Mouse (Mus musculus) right cerebral cortex, postnatal 14 days (tissue): ENCODE measurements around the gene Pabpc6.
A peak's percentile ranks its signal among the peaks of the same experiment; 100 is the strongest.

Source experiments
- DNase-seq: peaks from one replicate; pipeline ENCODE4 v3.0.0; 2022

Pabpc6 gene

GRCm38 (mm10) chr17:9669283-9669905 lies at the start of gene Pabpc6:
Pabpc6 (minus strand) TSS chr17:9669717.
- DNase-seq: no peak

DNA sequence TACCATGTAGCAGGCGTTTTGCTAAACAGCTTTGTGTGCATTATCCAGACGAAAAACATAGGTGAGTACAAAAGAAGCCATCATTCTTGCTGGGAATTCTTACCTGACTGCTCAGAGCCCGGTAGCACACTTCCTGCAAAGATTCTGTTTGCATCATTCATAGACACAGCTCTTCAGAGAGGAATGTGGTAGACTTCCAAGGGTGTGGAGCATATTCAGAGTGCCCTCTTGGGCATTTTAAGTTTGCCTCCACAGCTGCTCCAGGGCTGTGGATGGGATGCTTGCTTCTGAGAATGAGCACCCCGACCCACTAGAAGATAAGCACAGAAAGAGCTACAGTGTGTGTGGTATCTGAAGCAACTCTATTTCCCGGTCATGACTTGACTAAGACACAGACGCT lies 41.4 kb upstream of the Pabpc6 start:
- no peak for DNase-seq

DNA sequence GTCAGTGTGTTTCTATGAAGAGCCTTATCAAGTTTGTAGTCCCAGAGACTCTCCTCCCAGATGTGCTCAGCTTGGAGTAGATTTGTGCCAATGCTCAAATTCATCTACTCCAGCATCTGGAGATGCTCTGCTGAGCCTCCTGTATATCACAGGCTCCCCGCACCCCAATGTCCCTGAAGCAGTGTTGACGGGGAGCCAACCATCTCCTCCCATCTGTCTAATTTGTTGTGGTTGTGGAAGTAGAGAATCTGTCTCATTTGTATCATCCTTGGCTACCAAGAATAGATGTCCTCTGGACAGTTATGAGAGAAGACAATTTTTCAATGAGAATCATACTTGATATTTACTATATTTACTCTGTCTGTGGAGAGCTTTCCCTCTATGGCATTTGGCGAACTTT lies 39.4 kb upstream of the Pabpc6 start:
- no peak for DNase-seq

DNA sequence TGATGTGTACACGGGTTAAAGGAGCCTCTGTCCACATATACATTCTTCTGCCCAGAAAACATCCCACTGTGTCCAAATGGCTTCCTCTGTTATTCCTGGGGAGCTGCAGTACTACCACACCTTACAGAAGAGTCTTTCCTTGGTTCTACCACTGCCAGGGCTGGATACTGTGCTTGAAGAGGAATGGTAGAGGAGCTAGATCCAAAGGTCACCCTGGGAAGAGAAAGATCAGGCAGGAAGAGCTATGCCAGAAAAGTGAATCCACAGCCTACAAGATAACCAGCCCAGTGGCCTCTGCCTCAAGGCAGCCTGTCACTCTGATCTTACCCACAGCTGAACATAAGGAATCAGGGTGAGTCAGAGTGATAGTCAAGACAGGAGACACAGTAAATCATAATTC lies 37.8 kb upstream of the Pabpc6 start:
- DNase-seq: no peak

DNA sequence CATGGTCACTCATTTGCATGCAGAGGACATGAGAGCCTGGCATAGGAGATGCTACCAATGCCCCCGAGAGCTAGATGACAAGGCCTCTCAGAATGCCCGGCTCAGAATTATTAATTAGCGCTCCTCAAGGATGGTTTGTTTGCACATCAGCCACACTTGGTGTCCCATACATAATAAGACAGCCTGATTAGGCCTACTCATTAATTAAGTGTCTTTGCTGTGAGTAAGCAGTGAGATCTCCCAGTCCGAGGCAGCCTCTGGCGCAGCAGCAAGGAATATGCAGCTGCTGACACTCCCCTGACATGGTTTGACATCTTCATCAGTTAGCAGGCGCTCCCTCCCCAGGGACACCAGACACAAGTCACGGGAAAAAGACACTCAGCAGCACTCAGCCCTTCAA lies 28.2 kb upstream of the Pabpc6 start:
- DNase-seq: no peak

GRCm38 (mm10) chr17:9691251-9691650 lies 21.7 kb upstream of the Pabpc6 start:
- DNase-seq: no peak

GRCm38 (mm10) chr17:9683539-9684155 lies 14.1 kb upstream of the Pabpc6 start:
- DNase-seq: no peak

- no peak for DNase-seq
These were observed 11.2 kb upstream of the Pabpc6 start for GRCm38 (mm10) chr17:9680741-9681140.

- DNase-seq: no peak
These were observed 5.8 kb upstream of the Pabpc6 start for GRCm38 (mm10) chr17:9675175-9675789.

- DNase-seq: no peak
These were observed 1.6 kb downstream of the Pabpc6 start for GRCm38 (mm10) chr17:9667955-9668354.

- no peak for DNase-seq
These were observed 10.9 kb downstream of the Pabpc6 start for GRCm38 (mm10) chr17:9658651-9659050.

DNA sequence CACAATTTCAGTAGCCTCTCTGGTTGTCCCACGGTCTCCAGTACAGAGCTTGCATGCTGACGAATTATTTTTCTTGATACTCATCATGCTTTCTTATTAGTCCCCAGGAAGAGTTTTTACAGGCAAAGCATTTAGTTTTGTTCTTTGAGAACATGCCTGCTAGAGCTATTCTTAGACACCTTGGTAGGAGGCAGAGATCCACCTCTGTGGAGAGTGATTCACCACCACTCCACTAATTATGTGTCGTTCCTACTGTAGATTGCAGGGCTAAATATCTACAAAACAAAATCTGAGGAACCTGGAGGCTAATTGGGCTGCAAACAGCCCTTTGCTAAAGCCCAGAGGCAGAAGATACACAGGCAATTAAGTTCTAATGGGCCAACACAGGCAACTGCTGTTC lies 15.4 kb downstream of the Pabpc6 start:
- DNase-seq: no peak

GRCm38 (mm10) chr17:9647644-9648043 lies 21.9 kb downstream of the Pabpc6 start:
- DNase-seq: no peak

GRCm38 (mm10) chr17:9643657-9644180 lies 25.8 kb downstream of the Pabpc6 start:
- DNase-seq: no peak

DNA sequence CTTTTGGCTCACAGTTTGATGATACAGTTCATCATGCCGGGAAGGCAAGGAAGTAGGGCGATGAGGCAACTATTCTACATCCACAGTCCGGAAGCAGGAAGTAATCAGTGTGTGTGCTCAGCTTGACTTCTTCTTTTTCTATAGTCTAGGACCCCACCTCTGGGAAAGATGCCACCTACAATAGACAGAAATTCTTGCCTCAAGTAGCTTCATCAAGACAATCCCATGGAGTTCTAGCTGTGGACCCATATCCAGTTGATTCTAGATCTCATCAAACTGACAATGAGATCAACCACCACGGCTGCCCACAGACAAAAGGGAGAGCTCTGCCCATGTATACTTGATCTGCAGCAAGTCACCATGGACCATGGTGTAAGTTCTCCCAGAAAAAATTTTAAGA lies 32.5 kb downstream of the Pabpc6 start:
- DNase-seq: no peak

DNA sequence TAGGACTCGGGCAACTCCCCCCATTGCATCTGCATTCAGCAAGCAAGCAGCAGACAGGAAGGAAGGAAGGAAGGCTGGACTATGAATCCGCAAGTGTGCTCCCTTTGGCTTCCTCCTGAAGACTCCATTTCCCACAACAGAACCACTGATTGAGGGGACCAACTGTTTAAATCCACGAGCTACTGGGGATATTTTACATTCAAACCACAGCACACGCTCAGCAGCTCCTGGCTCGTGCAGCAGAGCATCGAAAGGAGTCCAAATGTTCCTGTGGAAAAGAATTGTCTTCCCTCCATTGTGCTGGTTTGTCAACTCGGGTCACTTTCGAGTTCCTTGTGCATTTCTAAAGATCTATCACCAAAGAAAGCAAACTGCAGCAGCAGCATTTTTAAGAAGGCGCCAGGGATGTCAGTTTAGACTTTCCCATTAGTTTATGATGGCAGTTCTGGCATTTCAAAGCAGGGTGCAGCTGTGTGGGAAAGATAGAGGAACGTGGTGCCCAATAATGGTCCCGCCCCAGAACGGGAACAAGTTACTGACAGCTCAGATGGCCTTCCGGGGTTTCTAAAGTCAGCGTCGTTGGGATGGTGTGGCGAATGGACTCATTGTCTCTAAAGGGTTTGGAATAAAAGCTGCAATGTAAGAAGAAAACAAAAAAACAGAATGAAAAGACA lies 36.8 kb downstream of the Pabpc6 start:
- no peak for DNase-seq

GRCm38 (mm10) chr17:9632140-9632539 lies 37.4 kb downstream of the Pabpc6 start:
- DNase-seq: peak; percentile 31

DNA sequence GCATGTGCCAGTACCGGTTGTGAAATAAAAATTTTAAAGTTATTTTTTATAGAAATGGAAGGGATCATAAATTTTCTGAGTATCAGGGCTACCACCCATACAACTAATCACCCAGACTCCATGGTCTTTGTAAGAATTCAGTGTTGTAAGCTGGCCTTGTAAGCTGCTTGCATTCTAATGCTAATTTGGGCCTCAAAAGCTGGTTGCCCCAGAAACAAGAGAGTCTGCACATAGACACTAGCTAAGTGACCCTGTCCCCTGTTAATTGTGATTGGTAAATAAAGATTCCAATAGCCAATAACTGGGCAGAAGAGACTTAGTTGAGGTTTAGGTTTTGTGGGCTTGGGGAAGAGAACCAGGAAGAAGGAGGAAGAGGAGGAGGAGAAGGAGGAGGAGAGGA lies 38.4 kb downstream of the Pabpc6 start:
- no peak for DNase-seq

DNA sequence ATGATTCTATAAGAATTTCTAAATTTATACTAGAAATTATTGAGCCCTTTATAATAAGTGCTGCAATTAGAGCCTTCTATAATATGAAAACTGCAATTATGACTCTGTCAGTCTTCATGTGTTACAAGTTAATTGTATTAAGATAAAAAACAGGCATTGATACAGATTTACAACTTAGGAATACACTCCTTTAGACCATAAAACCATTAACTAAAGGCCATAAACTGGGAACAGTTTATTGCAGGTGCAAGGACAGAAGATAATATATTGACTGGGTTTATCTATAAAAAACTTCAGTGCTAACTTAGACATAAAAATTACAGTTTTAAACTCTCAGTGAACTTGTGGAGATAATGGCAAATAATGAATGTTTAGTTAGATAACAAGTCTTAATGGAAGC lies 42.5 kb downstream of the Pabpc6 start:
- no peak for DNase-seq
